Mouse (Mus musculus) spleen, adult 2 months (tissue): Measurements from ENCODE around the gene Tmem234.

Source experiments
- CTCF ChIP-seq: fragments of 200-500 bp; IDR thresholded peaks from 2 replicates; pipeline ENCODE4 v1.5.1; 2011; ENCODE audit warnings: mild to moderate bottlenecking, inconsistent platforms; ENCODE audit not compliant: insufficient read depth, insufficient read length, insufficient replicate concordance; ENCODE audit errors: extremely low read depth
- POLR2A ChIP-seq: fragments of 200-500 bp; IDR thresholded peaks from 2 replicates; pipeline ENCODE4 v1.6.1; 2011; ENCODE audit warnings: low read depth, low read length, inconsistent platforms

DNA sequence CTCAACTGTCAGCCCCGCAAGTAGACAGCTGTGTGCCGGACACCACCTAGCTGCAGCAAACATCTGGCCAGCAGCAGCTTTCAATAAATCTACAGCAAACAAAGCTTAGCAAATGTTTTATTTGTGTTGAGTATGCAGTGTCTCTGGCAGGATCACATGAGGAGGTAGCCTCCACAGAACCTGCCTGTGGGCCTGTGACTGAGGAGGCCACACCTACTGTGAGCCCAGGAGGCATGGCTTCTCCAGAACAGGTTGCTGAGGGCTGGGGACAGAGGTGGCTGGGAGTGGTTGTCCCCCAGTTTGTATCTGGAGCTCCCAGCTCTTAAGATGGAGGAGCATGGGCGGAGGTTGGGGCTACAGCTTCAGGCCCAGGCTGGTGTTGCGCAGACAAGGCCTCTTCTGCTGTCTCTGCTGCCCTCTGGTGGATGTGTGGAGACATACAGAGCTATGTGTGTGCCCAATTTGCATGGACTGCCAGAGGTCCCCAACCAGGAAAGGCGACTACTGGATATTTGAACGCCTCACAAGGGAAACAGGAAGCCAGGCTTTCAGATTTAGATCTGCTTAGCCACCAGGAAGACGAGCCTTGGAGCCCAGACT is 8.1 kb downstream of the Tmem234 start:
- TF ChIP-seq POLR2A: no peak
- TF ChIP-seq CTCF: peak; percentile 91
